Mouse (Mus musculus) forebrain, postnatal 0 days (tissue): Measurements from ENCODE around the gene Olfr171. TPM values are rescaled to one million over a fixed set of nuclear protein-coding genes. Genes with fewer than 3 reads are reported as not detected.
A peak's percentile ranks its signal among the peaks of the same experiment; 100 is the strongest.
"Not testable (repeated sequence)": the region's sequence is repeated elsewhere in the genome, so short reads cannot be mapped to it uniquely, and the experiment has no call there.

Experiments used
- ATAC-seq: fragments of 200-750 bp; cut with Nextera tagmentation; 2 replicates; pipeline ENCODE4 v1.8.0; 2017; ENCODE audit warnings: mild to moderate bottlenecking, moderate library complexity
- DNase-seq: peaks from one replicate; pipeline ENCODE4 v3.0.0-alpha.2; 2015
- H3K27ac ChIP-seq: fragments of 300-500 bp; sonication (generic); 2 replicates; pipeline ENCODE4 v1.5.1; 2014; ENCODE audit warnings: low read depth, mild to moderate bottlenecking, antibody characterized with exemption, low read length, moderate library complexity, mixed read lengths
- H3K27me3 ChIP-seq: fragments of 300-500 bp; sonication (generic); 2 replicates; pipeline ENCODE4 v1.6.1; 2014; ENCODE audit warnings: mild to moderate bottlenecking, low read length, mixed read lengths; ENCODE audit not compliant: insufficient read depth
- H3K36me3 ChIP-seq: fragments of 300-500 bp; sonication (generic); 2 replicates; pipeline ENCODE4 v1.6.1; 2014; ENCODE audit warnings: mild to moderate bottlenecking, moderate library complexity; ENCODE audit not compliant: insufficient read depth
- H3K4me1 ChIP-seq: fragments of 300-500 bp; sonication (generic); 2 replicates; pipeline ENCODE4 v1.6.1; 2014; ENCODE audit warnings: antibody characterized with exemption; ENCODE audit not compliant: insufficient read depth
- H3K4me2 ChIP-seq: fragments of 300-500 bp; sonication (generic); 2 replicates; pipeline ENCODE4 v1.6.1; 2014; ENCODE audit warnings: low read depth, mild to moderate bottlenecking, moderate library complexity
- H3K4me3 ChIP-seq: fragments of 300-500 bp; sonication (generic); 2 replicates; pipeline ENCODE4 v1.5.1; 2014; ENCODE audit warnings: low read depth, low read length, mixed read lengths
- H3K9ac ChIP-seq: fragments of 300-500 bp; sonication (generic); 2 replicates; pipeline ENCODE4 v1.6.1; 2014; ENCODE audit warnings: mild to moderate bottlenecking
- H3K9me3 ChIP-seq: fragments of 300-500 bp; sonication (generic); 2 replicates; pipeline ENCODE4 v1.6.1; 2016; ENCODE audit warnings: low read length
- CTCF ChIP-seq: sonication (generic); IDR thresholded peaks from 2 replicates; pipeline ENCODE4 v1.5.1; 2016; ENCODE audit warnings: antibody characterized with exemption, control low read depth, low read depth
- WGBS: fragments of 180-500 bp; shearing (Covaris S2); extraction: QIAGEN DNeasy Blood & Tissue Kit; methylation state at CpG from one replicate; pipeline ENCODE4 v1.1.7; 2014; 5-methylcytosine and 5-hydroxymethylcytosine counted together
- polyA plus RNA-seq: library from polyadenylated mRNA; unstranded; fragments of >200 nt; fragmentation: Nextera tagmentation; extraction: Ambion mirVana; gene quantifications from 2 replicates; pipeline ENCODE4 v1.2.1, GENCODE M21; 2015
- total RNA-seq: library from RNA; depleted of rRNA; stranded (reverse); fragments of >200 nt; gene quantifications from 2 replicates; pipeline ENCODE4 v1.2.3, GENCODE M21; 2014; rRNA removed

Gene Olfr171
- total RNA-seq: not detected in 2 replicates
- polyA plus RNA-seq: not detected in 2 replicates

DNA sequence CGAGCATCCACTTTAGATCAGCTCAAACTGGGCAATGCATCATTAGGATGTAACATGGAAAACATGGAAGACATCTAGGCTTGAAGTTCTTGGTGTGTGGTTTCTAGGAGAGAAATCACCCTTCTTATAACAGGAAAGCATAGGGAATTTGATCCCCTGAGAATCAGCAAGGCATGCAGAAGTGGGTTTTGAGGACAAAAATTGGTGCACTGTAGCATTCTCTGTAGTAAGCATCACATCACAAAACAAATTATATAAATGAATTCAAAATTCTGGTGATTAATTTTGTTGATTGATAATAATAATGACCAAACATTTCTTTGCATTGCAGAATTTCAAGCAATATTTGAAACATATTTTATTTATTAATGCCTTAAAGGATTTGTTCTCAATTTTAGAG lies at the start of gene Olfr171:
TSS of gene Olfr171 (minus strand) at position 101 of the 400 bp plus-strand sequence.
- H3K4me3 ChIP-seq: no peak within 1 kb of the TSS
- H3K4me2 ChIP-seq: no peak within 1 kb of the TSS
- no peak within 1 kb of the TSS for H3K27ac ChIP-seq
- 83% methylated on average over 1 of the region's 1 CpGs for WGBS
- no peaks in the 10 kb centered on the region for H3K9me3 ChIP-seq
- no peaks in the 10 kb centered on the region for H3K36me3 ChIP-seq
- no peak within 1 kb of the TSS for H3K9ac ChIP-seq
- no peaks in the 10 kb centered on the region for H3K4me1 ChIP-seq
- H3K27me3 ChIP-seq: no peaks in the 10 kb centered on the region
- DNase-seq (no peak), ATAC-seq (no peak)
- TF ChIP-seq CTCF: no peak

- Histone ChIP-seq H3K9ac (no peak overlapping the region), H3K27me3 (no peaks in the 10 kb centered on the region), H3K36me3 (no peaks in the 10 kb centered on the region), H3K4me3 (no peak overlapping the region), H3K27ac (no peak overlapping the region), H3K4me1 (no peaks in the 10 kb centered on the region), H3K4me2 (no peak overlapping the region), H3K9me3 (no peaks in the 10 kb centered on the region)
- ATAC-seq: no peak
- no peak for DNase-seq
- 86% methylated on average over 2 of the region's 2 CpGs for WGBS
- TF ChIP-seq CTCF: no peak
Measured at GRCm38 (mm10) chr16:19670768-19671357, 41.1 kb upstream of the Olfr171 start.

- TF ChIP-seq CTCF: peak; percentile 32; the same call in 1 of the 2 replicates
- H3K36me3 ChIP-seq: no peaks in the 10 kb centered on the region
- H3K4me1 ChIP-seq: no peaks in the 10 kb centered on the region
- H3K4me2 ChIP-seq: no peak overlapping the region
- no peak overlapping the region for H3K27ac ChIP-seq
- no peaks in the 10 kb centered on the region for H3K9me3 ChIP-seq
- no peaks in the 10 kb centered on the region for H3K27me3 ChIP-seq
- ATAC-seq (no peak), DNase-seq (no peak)
- no peak overlapping the region for H3K4me3 ChIP-seq
- no peak overlapping the region for H3K9ac ChIP-seq
- whole genome bisulfite sequencing: 43% methylated on average over 1 of the region's 1 CpGs
Measured at GRCm38 (mm10) chr16:19666312-19666711, 36.6 kb upstream of the Olfr171 start.

DNA sequence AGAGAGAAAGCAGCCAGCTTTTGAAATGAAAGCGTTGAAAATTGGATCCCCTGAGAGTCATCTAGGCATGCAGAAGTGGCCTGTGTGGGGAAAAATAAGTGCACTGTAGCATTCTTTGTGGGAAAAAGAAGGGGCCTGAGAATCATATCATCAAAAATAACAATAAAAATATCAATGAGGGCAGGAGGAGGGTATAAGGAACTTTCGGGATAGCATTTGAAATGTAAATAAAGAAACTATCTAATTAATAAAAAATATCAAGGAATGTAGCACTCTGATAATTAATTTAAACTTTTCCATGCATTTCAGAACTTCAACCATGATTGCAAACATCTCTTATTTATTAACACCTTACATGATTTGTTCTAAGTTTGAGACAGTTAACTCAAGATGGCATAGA lies 17.9 kb downstream of the Olfr171 start, which contains the start of gene Olfr170:
TSS of gene Olfr170 (minus strand) at position 101 of the 400 bp plus-strand sequence.
- not testable (repeated sequence) for DNase-seq, H3K36me3 ChIP-seq, H3K4me2 ChIP-seq, H3K9me3 ChIP-seq, ATAC-seq, H3K4me3 ChIP-seq, H3K9ac ChIP-seq, H3K27ac ChIP-seq, H3K4me1 ChIP-seq, H3K27me3 ChIP-seq
- WGBS: 96% methylated on average over 2 of the region's 2 CpGs

GRCm38 (mm10) chr16:19603166-19603565 lies 26.6 kb downstream of the Olfr171 start:
- TF ChIP-seq CTCF: no peak
- DNase-seq: no peak
- Histone ChIP-seq H3K27me3 (no peaks in the 10 kb centered on the region), H3K4me3 (no peak overlapping the region), H3K9me3 (no peaks in the 10 kb centered on the region), H3K27ac (no peak overlapping the region), H3K4me2 (no peak overlapping the region), H3K36me3 (no peaks in the 10 kb centered on the region), H3K9ac (no peak overlapping the region), H3K4me1 (no peaks in the 10 kb centered on the region)
- ATAC-seq: no peak
- 55% methylated on average over 2 of the region's 2 CpGs for WGBS

Other genes starting within 250 kb of the Olfr171 start
- not detected in 2 replicates for gene Olfr165, start 206.8 kb downstream of the Olfr171 start, total RNA-seq
- gene Olfr165, start 206.8 kb downstream of the Olfr171 start, polyA plus RNA-seq: not detected in 2 replicates
- not detected in 2 replicates for gene Olfr166, start 146.2 kb downstream of the Olfr171 start, total RNA-seq
- gene Olfr166, start 146.2 kb downstream of the Olfr171 start, polyA plus RNA-seq: not detected in 2 replicates
- gene Olfr167, start 107.7 kb downstream of the Olfr171 start, total RNA-seq: not detected in 2 replicates
- gene Olfr167, start 107.7 kb downstream of the Olfr171 start, polyA plus RNA-seq: not detected in 2 replicates
- gene Olfr168, start 94.4 kb downstream of the Olfr171 start, total RNA-seq: not detected in 2 replicates
- not detected in 2 replicates for gene Olfr168, start 94.4 kb downstream of the Olfr171 start, polyA plus RNA-seq
- gene Olfr169, start 58.1 kb downstream of the Olfr171 start, total RNA-seq: not detected in 2 replicates
- gene Olfr169, start 58.1 kb downstream of the Olfr171 start, polyA plus RNA-seq: not detected in 2 replicates
- gene Olfr170, start 18.0 kb downstream of the Olfr171 start, total RNA-seq: not detected in 2 replicates
- not detected in 2 replicates for gene Olfr170, start 18.0 kb downstream of the Olfr171 start, polyA plus RNA-seq
- not detected in 2 replicates for gene Lamp3, start 76.5 kb upstream of the Olfr171 start, total RNA-seq
- 0.05 and 0.06 TPM in 2 replicates for gene Lamp3, start 76.5 kb upstream of the Olfr171 start, polyA plus RNA-seq
- gene B3gnt5, start 130.3 kb upstream of the Olfr171 start, total RNA-seq: 45.4 and 50.4 TPM in 2 replicates
- gene B3gnt5, start 130.3 kb upstream of the Olfr171 start, polyA plus RNA-seq: 25.9 and 28.6 TPM in 2 replicates